Mouse (Mus musculus): Measurements from ENCODE around the gene Vmn1r123.
"Not testable (repeated sequence)": the region's sequence is repeated elsewhere in the genome, so short reads cannot be mapped to it uniquely, and the experiment has no call there.

Vmn1r123 gene

GRCm38 (mm10) chr7:21161885-21162284 lies at the start of gene Vmn1r123:
Vmn1r123 (plus strand) TSS chr7:21162185.
- DNase-seq = not testable (repeated sequence)

- DNase-seq = not testable (repeated sequence)
These were observed 28.0 kb upstream of the Vmn1r123 start, which contains the start of gene Vmn1r122 for GRCm38 (mm10) chr7:21134028-21134427. Vmn1r122 (minus strand) TSS chr7:21134128.

GRCm38 (mm10) chr7:21190323-21190722 lies 28.3 kb downstream of the Vmn1r123 start, which contains the start of gene Gm5157:
Gm5157 (minus strand) TSS chr7:21190423.
- DNase-seq = not testable (repeated sequence)
